Mouse (Mus musculus) kidney, postnatal 36 days (tissue): ENCODE measurements around the gene Kif5a.
"Not testable (repeated sequence)": the region's sequence is repeated elsewhere in the genome, so short reads cannot be mapped to it uniquely, and the experiment has no call there.

Source experiments
- DNase-seq, 2 experiments: peaks; one replicate each; pipeline ENCODE4 v3.0.0; 2021 to 2022; ENCODE audit warnings: mixed read lengths in 2 of 2

Kif5a gene

DNA sequence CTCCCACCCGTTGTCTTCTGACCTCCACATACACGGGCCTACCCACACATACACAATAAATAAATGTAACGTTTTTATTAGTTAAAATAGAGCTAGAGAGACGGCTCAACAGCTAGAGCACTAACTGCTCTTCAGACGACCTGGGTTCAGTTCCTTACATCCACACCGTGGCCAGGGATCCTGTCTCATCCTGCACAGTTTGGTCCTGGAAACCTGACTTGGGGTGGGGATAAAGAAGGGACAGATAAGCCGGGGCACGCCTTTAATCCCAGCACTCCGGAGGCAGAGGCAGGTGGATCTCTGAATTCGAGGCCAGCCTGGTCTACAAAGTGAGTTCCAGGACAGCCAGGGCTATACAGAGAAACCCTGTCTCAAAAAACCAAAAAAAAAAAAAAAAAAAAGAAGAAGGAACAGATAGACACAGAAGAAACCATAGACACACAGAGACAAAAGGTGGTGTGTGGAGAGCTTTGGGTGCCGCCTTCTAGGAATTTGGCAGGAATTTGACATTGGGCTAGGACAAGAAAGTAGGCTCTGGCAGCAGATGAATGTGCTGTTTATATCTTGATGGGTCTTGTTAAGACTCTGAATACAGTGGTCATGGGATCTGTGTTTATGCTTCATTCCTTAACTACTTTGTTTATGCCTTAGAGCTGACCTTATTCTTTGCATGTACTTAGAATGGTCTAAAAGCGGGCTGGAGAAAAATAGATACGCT, 49.3 kb downstream of the Kif5a start:
- no peak for DNase-seq

DNA sequence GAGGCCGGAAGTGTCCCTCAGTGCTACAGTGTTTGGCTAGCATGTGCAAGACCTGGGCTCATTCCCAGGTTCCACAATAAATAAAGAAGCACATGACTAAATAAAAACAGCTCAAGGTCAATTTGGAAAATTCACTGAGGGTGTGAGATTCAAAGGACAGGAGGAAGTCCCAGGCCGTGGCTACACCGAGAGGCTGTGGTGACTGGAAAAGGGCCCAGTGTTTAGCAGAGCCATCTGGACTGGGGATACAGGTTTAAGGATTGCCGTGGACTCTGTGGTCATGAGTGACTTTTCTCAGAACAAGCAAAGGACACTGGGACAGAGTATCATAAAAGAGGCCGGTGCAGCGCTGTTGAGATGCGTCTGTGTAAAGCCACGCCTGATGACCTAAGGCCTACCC, 49.9 kb downstream of the Kif5a start:
- no peak for DNase-seq

DNA sequence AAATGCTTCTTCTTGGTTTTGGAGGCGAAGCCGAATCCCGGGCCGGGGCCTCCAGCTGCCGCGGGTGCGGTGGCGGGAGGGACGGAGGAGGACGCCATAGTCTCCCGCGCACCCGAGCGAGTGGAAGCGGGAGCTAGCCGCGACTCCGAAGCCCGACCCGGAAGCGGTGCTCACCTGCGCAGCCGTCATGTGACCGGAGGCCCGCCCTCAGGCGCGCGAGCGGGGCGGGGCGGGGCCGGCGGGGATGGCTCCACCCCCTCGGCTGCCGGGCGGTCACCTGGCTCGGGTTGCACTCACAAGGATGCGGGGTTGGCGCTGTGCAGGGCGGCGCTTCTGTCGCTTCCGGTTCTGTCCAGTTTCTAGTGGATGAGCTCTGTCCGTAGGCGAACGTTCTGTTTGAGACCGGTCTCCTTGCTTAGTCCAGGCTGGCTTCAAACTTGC, 51.7 kb downstream of the Kif5a start, which contains the start of gene Pip4k2c:
Gene Pip4k2c (minus strand): TSS at position 172 of the 441 bp plus-strand sequence.
- peak; percentile 94 to 97 for DNase-seq

DNA sequence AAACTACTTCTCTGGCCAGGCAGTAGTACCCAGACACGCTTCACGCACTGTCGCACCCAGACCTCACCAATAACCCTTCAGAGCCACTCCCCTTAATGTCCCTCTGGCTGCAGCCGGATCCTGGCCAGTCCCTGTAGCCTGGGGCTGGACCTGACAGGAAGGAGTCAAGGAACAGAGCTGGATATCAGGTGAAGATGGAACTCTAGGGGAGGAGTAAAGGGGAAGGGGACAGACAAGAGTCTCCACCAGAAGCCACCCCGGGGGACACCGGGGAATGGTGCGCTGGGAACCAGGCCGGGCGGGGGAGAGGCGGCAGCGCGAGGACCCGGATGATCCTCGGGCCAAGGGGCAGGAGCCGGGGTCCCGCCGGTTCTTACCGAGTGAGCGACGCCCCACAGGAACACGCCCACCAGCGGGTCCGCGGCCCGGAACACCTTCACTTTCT, 52.2 kb downstream of the Kif5a start:
- DNase-seq = peak; percentile 86 to 91

DNA sequence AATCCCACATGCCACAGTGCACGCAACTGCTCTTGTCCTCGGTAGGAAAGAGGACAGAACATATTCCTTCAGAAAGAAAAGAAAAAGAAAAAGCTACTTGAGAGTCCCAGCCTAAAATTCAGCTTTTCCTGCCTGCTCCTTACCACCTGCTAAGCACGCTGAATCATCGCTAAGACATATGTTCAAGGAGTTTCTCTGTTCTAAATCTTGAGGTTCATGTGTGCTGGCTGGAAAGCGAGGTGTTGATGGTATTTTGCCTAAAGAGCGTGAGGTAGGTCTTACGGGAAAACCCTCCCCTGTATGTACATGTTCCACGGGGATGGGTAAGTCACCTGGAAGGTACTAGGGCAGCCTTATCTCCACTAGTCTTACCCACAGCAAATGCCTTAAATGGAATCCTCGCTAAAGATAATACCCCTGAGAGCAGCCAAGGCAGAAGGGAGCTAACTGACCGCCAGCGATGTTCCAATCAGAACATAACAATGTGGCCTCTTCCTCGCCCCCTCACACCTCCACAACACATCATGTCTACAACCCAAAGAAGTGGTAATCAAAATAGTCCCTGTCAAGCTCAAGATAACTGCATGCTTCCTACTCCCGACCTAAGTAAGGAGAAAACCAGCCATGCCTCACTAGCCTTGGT, 53.1 kb downstream of the Kif5a start:
- DNase-seq = no peak

DNA sequence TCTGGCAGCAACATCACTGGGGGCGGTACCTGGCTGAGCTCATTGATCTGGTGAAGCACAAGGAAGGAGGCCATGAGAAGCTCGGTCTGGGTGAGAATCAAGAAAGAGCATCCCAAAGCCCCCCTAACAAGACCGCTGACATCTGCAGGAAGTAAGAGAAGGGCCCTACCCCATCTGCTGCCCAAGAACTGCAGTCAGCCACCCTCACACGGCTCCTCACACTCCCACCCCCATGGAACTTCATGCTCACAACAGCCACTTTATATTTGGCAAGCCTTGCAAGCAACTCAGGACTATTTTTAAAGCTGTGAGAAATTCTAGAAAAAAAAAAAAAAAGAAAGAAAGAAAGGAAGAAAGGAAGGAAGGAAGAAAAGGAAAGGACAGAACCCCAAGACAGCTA, 54.2 kb downstream of the Kif5a start:
- DNase-seq = no peak

DNA sequence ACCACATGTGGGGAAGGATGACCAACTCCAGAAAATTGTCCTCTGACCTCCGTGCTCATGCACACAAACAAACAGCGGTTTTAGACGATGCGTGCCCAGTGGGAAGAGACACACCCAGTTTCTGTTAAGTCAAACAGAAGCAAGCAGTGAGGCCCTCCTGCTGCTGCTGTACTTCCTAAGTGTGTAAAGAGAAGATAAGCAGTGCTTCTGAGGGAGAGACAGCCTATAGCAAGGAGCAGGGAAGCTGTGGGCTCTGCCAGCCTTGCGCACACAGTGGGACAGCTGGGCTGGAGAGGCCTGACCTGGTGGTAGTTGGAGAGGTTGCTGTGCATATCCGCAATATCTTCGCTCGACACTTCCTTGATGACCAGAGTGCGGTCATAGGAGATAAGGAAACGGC, 57.8 kb downstream of the Kif5a start:
- no peak for DNase-seq

DNA sequence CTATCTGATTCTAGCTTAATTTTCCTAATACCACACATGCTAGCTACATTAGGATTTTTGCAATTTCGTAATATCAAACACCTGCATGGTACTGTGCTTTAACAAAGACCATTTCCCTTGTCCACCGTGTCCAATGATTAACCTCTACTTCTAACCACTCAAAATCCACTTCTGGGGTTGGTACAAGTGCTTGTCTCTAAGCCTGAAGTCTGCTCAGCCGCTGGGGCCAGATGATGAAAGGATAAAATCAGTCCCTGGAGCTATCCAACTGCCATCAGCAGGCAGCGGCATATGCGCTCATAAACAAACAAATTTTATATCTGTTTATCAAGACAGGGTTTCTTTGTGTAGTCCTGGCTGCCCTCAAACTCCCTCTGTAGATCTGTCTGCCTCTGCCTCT, 58.6 kb downstream of the Kif5a start:
- DNase-seq = no peak

DNA sequence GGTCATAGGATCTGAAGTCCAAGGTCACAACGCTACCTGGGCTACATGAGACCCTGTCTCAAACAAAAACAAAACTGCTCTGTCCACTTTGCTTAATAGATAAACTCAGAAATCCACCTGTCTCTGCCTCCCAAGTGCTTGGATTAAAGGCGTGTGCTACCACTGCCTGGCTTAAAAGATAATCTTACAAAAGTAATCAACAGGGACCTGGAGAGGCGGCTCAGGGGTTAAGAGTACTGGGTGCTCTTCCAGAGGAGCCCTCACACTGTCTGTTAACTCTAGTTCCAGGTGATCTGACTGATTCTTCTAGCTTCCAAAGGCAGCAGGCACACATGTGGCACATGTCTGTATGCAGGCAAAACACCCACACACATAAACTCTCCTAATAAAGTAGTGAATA, 60.0 kb downstream of the Kif5a start:
- no peak for DNase-seq

DNA sequence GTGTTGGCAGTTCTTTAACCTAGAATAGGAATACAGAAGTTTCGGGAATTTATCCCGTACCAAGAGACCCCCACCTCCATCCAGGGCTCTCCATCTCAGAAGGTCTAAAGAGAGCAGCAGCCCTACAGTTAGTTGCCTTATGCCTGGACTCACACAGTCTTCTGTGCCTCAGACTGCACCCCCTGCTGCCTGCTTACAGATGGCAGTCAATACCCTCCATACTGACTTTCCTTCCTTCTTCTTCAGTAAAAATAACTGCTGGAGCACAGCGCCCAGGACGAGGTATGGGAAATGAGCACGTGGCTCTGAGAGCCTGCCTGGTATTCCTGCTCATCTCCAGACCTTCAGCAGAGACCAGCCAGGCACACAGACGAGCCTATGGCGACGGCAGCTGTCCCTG, 62.9 kb downstream of the Kif5a start:
- no peak for DNase-seq

DNA sequence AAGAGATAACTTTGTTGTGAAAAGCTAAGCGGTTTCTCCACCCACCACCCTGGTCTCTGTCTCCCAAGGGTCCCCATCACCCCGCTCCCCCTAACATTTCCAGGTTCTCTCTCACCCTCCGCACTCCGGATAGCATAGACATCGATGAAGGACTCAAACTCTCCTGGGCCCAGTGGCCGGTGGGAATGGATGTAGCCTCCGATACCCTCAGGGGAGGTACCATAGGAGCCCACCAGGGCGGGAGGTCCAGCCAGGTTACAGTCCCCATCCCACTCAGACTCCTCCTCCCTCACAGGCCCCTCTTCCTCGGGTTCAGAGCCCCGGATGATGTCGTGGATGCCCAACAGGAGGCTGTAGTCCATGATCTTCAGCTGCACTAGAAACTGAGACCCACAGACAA, 63.7 kb downstream of the Kif5a start:
- no peak for DNase-seq

DNA sequence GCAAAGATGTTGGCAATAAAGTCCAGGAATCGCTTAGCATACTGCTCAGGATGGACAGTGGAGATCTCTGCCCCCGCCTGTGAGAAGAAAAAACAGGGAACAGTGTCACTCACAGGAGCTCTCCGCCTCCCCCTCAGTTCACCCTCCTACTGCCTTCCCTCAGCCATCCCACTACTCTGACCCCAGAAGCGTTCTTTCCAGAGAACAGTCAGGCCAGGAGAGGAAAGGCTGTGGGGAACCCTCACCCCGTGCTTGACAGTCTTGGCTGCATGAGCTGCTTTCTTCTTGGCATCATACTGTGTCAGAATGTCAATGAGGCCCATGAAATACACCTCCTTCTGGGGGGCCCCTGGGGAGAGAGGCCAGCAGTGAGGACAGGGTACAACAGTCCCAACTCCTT, 64.1 kb downstream of the Kif5a start:
- no peak for DNase-seq

DNA sequence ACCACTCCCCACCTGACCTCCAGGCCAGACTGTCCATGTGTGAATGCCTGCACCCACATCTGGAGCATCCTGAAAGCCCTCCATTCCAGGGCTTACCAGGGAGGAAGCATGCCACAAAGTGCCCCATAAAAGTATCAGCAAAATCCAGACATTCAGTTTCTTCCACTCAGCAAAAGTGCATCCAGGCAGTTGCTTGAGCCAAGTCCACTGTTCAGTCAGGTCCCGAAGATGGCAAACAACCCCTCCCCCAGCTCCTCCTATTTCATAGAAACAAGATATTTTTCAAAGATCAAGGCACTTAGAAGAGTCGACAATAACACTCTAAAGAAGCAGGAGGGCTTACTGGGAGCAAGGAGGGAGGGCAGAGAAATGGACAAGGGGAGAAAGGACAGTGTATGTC, 64.7 kb downstream of the Kif5a start:
- DNase-seq = peak in 1 of 2 experiments; percentile 50

DNA sequence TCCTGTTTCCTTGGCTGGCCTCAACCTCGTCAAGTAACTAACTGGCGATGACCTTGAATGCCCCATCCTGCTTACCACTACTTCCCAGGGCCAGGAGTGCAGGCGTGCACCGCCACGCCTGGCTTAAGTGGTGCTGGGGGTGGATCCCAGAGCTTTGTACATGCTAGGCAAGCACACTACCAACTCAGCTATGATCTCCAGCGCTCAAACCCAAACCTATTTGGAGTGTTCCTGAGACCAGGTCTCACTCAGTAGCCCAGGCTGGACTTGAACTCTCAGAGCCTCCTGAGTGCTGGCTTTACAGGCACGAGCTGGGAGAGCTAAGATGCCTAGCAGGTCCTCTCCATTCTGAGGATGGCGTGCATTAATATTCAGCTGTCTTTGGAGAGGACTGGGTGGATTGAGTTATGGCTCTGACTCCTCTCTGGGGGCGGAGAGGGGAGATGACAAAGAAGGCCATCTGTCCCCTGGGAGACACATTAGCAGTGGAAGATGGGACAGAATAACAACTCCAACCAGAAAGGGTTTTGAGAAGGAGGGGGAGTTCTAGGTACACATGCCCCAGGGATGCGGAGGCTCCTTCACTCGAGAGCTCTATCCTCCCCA, 65.5 kb downstream of the Kif5a start:
- DNase-seq = no peak

DNA sequence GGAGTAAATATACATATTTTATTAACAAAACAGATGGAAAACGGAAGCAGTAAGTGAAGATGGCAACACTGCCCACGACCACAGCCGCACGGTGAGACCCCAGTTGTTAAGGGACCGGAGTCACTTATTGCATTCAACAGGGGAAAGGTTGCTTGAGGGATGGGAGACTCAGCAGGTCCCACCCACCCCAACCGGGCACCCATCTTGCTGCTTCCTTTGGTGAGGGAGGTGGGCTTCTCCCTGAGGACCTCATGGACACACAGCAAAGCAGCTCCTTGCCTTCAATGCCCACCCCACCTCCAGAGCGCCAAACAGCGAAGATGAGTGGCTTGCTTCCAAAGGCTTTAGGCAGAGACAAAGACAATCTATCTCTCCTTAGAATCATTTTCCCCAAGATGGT, 66.0 kb downstream of the Kif5a start:
- DNase-seq = no peak

DNA sequence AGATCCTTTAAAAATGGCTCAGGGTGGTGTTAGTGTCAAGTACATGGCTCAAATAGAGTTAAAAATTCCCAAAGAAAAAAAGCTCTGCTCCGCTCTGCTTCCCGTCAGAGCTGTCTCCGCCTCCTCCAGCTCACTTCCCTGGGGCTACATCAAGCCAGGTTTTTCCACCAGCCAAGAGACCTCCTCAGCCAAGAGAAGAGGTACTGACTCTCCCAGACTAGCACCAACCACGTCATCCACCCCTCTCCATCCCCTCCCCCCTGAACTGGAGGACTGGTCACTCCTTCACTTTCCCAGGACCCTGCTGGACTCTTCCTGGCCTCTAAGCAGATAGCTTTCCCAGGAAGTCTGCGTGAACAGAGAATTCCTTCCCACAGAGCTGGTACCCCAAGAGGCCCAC, 66.8 kb downstream of the Kif5a start:
- peak; percentile 75 to 79 for DNase-seq

DNA sequence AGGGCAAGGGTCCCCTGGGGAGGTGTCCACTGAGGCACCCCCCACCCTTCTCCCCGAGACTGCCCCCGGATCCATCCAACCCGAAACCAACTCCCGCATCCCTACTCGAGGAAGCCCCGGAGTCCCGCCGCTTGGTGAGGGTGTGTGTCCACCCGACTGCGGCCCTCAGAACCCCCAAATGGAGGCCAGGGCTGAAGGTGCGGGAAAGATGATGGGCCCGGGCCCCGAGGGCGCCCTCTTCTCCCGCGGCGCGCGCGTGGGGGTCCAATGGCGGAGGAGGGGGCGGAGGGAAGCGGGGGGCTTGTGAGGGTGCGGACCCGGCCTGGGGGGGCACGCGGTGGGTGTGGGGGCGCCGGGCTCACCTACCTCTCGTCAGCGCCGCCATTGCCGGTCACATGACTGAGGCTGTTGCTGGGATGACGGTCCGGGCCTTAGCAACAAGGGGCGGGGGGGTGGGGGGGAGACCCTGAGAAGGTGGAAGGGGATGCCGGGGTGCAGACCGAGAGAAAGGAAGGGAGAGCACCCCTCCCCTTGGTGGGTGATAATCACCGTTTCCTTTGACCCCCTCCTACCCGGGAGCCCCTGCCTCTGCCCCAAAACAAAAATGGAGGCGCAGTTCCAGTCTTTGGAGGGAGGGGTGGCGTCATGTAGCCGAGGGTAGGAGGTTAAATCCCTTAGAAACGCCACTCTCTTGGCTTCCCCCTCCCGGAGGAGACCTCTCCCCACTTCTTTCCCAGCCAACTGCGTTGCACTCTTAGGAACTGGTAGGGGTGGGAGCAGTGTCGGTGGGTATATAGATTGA, 67.6 kb downstream of the Kif5a start, which contains the start of gene Dtx3:
Gene Dtx3 (minus strand): TSS at position 401 of the 802 bp plus-strand sequence.
- peak in 1 of 2 experiments; percentile 74 for DNase-seq

DNA sequence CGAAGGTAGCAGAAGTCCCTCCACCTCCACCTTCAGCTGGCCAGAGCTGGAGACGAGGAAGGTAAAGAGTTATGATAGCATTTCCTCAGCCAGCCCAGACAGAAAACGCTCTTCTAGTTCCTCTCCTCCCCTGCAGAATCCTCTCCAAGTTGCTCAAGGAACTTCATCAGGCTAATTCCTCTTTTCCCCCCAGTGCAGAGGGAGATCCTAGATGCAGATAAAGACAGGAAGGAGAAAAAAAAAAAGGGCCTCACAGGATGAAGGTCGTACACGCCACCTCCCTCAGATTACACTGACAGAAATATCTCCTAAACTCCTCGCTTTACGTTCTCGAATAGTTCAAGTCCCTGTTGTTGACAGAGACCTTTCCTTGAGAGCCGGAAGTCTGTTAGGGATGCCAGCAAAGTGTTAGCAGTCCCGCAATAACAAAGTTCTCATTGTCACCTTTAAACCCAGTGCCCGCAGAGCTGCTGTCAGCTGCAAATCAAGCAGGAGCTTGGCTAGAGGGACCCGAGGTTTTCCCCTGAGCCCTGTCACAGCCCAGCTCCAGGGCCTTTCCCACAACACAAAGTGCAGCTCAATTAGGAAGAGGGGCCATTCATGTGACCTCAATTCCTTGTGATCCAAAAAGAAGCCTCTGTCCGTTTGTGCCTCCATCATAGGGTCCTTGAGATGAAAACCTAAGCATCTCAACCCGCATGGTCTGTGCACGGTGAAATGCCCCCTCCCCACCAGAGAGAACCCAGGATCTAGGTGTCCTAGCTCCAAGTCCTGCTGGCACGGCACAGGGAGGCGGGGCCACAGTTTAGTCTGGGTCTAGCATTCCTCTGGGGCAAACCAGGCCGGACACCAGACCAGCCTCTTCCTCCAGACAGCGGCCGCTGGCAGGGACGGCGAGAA, 68.5 kb downstream of the Kif5a start:
- peak; percentile 87 to 91 for DNase-seq

DNA sequence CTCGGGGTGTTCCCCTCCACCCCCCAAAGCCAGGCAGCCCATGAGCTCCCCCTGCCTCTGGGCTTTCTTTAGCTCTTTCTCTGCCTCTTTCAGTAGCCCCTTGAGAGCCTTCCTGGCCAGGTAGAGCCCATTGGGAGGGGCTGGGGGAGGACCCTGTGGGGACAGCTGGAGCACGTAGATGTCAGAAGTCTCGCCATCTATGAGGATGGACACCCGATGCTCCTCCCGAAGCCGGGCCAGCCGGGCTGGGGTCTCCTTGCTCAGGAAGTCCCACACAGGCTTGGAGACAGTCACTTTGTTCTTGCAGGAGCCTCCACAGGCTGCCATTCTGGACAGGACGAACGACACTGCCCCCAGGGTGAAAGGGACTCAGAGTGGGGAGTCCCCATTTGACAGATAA, 70.1 kb downstream of the Kif5a start:
- DNase-seq = no peak

DNA sequence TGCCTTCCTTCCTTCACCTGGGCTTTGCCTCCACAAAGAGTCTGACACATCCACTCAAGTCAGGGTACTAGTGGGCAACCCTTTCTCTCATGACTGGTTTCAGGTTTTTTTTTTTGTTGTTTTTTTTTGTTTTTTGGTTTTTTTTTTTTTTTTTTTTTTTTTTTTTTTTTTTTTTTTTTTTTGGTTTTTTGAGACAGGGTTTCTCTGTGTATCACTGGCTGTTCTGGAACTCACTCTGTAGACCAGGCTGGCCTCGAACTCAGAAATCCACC, 71.2 kb downstream of the Kif5a start:
- not testable (repeated sequence) for DNase-seq

DNA sequence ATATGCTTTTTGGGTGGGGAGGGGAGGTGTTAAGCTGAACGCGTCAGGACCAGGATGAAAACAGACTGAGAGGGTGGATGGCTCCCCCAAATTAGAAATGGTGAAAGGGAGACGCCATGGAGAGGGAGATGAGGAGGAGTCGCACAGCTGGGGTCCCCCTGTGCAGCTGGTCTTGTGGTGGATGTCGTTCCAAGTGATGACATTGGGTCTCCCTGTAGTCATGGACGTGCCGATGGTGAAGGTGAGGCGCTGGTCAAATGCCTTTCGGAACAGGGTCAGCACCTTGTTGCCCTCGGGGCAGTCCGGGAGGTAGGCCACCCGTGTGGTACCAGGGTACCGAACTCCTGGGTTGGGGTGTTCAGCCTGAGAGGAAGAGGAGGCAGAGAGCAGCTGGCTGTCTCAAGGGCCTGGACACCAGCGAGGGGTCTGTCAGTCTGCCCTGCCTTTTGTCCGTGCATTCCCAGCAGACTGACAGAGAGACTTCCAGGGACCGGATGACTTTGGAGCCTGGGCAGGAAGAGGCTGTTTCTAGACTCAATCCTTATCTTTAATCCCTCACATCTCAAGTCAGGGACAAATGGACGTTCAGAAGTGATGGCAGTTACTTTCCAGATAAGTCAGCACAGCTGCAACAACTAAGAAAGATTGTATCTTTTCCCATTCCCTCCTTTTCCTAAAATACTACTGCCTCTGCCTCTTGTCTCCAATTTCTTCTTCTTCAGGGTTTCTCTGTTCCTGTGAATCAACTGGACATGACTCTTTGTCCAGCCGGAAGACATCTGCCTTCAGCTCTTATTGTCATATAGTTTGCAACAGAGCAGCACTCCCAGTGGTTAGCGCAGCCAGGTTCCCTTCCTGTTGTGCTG, 71.7 kb downstream of the Kif5a start:
- no peak for DNase-seq
